Mouse (Mus musculus) liver, embryonic 11.5 days (tissue): ENCODE measurements around the gene Scaper. TPM values are rescaled to one million over a fixed set of nuclear protein-coding genes. Genes with fewer than 3 reads are reported as not detected.

ENCODE experiments used
- ATAC-seq: fragments of 200-750 bp; cut with Nextera tagmentation; replicated peaks from 2 replicates; pipeline ENCODE4 v1.8.0; 2017; ENCODE audit warnings: moderate number of reproducible peaks, mild to moderate bottlenecking, moderate TSS enrichment, moderate library complexity; ENCODE audit not compliant: low FRiP score
- DNase-seq: peaks from one replicate; pipeline ENCODE4 v3.0.0-alpha.2; 2017; ENCODE audit warnings: low spot score
- H3K27ac ChIP-seq: fragments of 300-500 bp; sonication (generic); 2 replicates; pipeline ENCODE4 v1.5.1; 2014; ENCODE audit warnings: mild to moderate bottlenecking, low read depth, low read length, control low read depth
- H3K27me3 ChIP-seq: fragments of 300-500 bp; sonication (generic); replicated peaks from 2 replicates; pipeline ENCODE4 v1.6.1; 2014; ENCODE audit warnings: low read length, mixed read lengths; ENCODE audit not compliant: control insufficient read depth, insufficient read depth
- H3K36me3 ChIP-seq: fragments of 300-500 bp; sonication (generic); 2 replicates; pipeline ENCODE4 v1.6.1; 2014; ENCODE audit warnings: mild to moderate bottlenecking, low read length, moderate library complexity, mixed read lengths; ENCODE audit not compliant: control insufficient read depth, insufficient read depth
- H3K4me1 ChIP-seq: fragments of 300-500 bp; sonication (generic); replicated peaks from 2 replicates; pipeline ENCODE4 v1.6.1; 2014; ENCODE audit warnings: low read length, mixed read lengths; ENCODE audit not compliant: control insufficient read depth, insufficient read depth
- H3K4me2 ChIP-seq: fragments of 300-500 bp; sonication (generic); 2 replicates; pipeline ENCODE4 v1.6.1; 2014; ENCODE audit warnings: mild to moderate bottlenecking, control low read depth, moderate library complexity
- H3K4me3 ChIP-seq: fragments of 300-500 bp; sonication (generic); 2 replicates; pipeline ENCODE4 v1.5.1; 2014; ENCODE audit warnings: low read depth, low read length, control low read depth
- H3K9ac ChIP-seq: fragments of 300-500 bp; sonication (generic); 2 replicates; pipeline ENCODE4 v1.6.1; 2014; ENCODE audit warnings: low read depth, low read length, control low read depth
- H3K9me3 ChIP-seq: fragments of 300-500 bp; sonication (generic); 2 replicates; pipeline ENCODE4 v1.6.1; 2016; ENCODE audit warnings: low read length, inconsistent platforms, mixed read lengths; ENCODE audit not compliant: control insufficient read depth
- WGBS: fragments of 180-500 bp; shearing (Covaris S2); extraction: QIAGEN DNeasy Blood & Tissue Kit; methylation state at CpG from one replicate; pipeline ENCODE4 v1.1.7; 2014; 5-methylcytosine and 5-hydroxymethylcytosine counted together
- polyA plus RNA-seq: library from polyadenylated mRNA; unstranded; fragments of >200 nt; fragmentation: Nextera tagmentation; extraction: Ambion mirVana; gene quantifications from 2 replicates; pipeline ENCODE4 v1.2.1, GENCODE M21; 2014

Gene Scaper
- polyA plus RNA-seq, 1 experiment from 2014 or later = 4.3 TPM

- WGBS = 2% methylated on average over 12 of the region's 12 CpGs
- Histone ChIP-seq H3K9me3 (no peaks in the 10 kb centered on the region), H3K9ac (no peak overlapping the region), H3K4me3 (peak overlapping the region; percentile 52), H3K4me1 (peaks cover 13% of the 10 kb centered on the region; the same call in 1 of the 2 replicates), H3K4me2 (peak overlapping the region; percentile 78), H3K27ac (no peak overlapping the region), H3K36me3 (no peaks in the 10 kb centered on the region), H3K27me3 (peaks cover 86% of the 10 kb centered on the region)
- no peak for DNase-seq
- no peak for ATAC-seq
These were observed 397.5 kb downstream of the Scaper start for GRCm38 (mm10) chr9:55540391-55540770.

GRCm38 (mm10) chr9:55539661-55540390, 398.1 kb downstream of the Scaper start:
- Histone ChIP-seq H3K9me3 (no peaks in the 10 kb centered on the region), H3K4me3 (peak overlapping the region; percentile 52; the same call in 1 of the 2 replicates), H3K27ac (no peak overlapping the region), H3K9ac (no peak overlapping the region), H3K4me1 (peaks cover 9% of the 10 kb centered on the region; the same call in 1 of the 2 replicates), H3K36me3 (no peaks in the 10 kb centered on the region), H3K4me2 (peak overlapping the region; percentile 78), H3K27me3 (peaks cover 81% of the 10 kb centered on the region)
- ATAC-seq = no peak
- 3% methylated on average over 31 of the region's 31 CpGs for WGBS
- no peak for DNase-seq

GRCm38 (mm10) chr9:55539006-55539405, 398.9 kb downstream of the Scaper start:
- ATAC-seq (no peak), DNase-seq (no peak)
- Histone ChIP-seq H3K9me3 (no peaks in the 10 kb centered on the region), H3K27me3 (peaks cover 73% of the 10 kb centered on the region), H3K27ac (no peak overlapping the region), H3K9ac (no peak overlapping the region), H3K4me3 (no peak overlapping the region), H3K36me3 (no peaks in the 10 kb centered on the region), H3K4me1 (peaks cover 9% of the 10 kb centered on the region; the same call in 1 of the 2 replicates), H3K4me2 (no peak overlapping the region)
- 13% methylated on average over 1 of the region's 1 CpGs for WGBS

GRCm38 (mm10) chr9:55538377-55538776, 399.5 kb downstream of the Scaper start, which contains the start of gene Isl2:
Isl2 (plus strand) TSS chr9:55538672.
- H3K4me1 ChIP-seq = peaks cover 9% of the 10 kb centered on the region; the same call in 1 of the 2 replicates
- peaks cover 66% of the 10 kb centered on the region for H3K27me3 ChIP-seq
- peak within 1 kb of the TSS; percentile 78 for H3K4me2 ChIP-seq
- no peak for DNase-seq
- H3K9ac ChIP-seq = no peak within 1 kb of the TSS
- 33% methylated on average over 4 of the region's 4 CpGs for WGBS
- H3K36me3 ChIP-seq = no peaks in the 10 kb centered on the region
- peak within 1 kb of the TSS; percentile 52; the same call in 1 of the 2 replicates for H3K4me3 ChIP-seq
- no peak within 1 kb of the TSS for H3K27ac ChIP-seq
- H3K9me3 ChIP-seq = no peaks in the 10 kb centered on the region
- ATAC-seq = no peak

- Histone ChIP-seq H3K9me3 (no peaks in the 10 kb centered on the region), H3K27me3 (peaks cover 42% of the 10 kb centered on the region), H3K36me3 (no peaks in the 10 kb centered on the region), H3K9ac (no peak overlapping the region), H3K27ac (no peak overlapping the region), H3K4me2 (no peak overlapping the region), H3K4me3 (no peak overlapping the region), H3K4me1 (no peaks in the 10 kb centered on the region)
- WGBS = 23% methylated on average over 3 of the region's 3 CpGs
- ATAC-seq (no peak), DNase-seq (no peak)
These were observed 402.0 kb downstream of the Scaper start for GRCm38 (mm10) chr9:55535907-55536306.

GRCm38 (mm10) chr9:55525716-55526115, 412.2 kb downstream of the Scaper start:
- H3K27ac ChIP-seq = no peak overlapping the region
- ATAC-seq (no peak), DNase-seq (no peak)
- no peak overlapping the region for H3K4me2 ChIP-seq
- H3K4me3 ChIP-seq = no peak overlapping the region
- no peak overlapping the region for H3K9ac ChIP-seq
- H3K27me3 ChIP-seq = no peaks in the 10 kb centered on the region
- WGBS = 28% methylated on average over 4 of the region's 4 CpGs
- no peaks in the 10 kb centered on the region for H3K36me3 ChIP-seq
- no peaks in the 10 kb centered on the region for H3K4me1 ChIP-seq
- H3K9me3 ChIP-seq = no peaks in the 10 kb centered on the region

GRCm38 (mm10) chr9:55512027-55512543, 425.8 kb downstream of the Scaper start, which contains the start of gene Etfa:
Etfa (minus strand) TSS chr9:55512243.
- Histone ChIP-seq H3K9me3 (no peaks in the 10 kb centered on the region), H3K27ac (peak within 1 kb of the TSS; percentile 88), H3K4me3 (peak within 1 kb of the TSS; percentile 79), H3K4me2 (peak within 1 kb of the TSS; percentile 76), H3K36me3 (no peaks in the 10 kb centered on the region), H3K4me1 (peaks cover 3% of the 10 kb centered on the region; the same call in 1 of the 2 replicates), H3K9ac (peak within 1 kb of the TSS; percentile 92), H3K27me3 (no peaks in the 10 kb centered on the region; the same call in none of the 2 replicates)
- WGBS = under 1% methylated on average over 44 of the region's 47 CpGs
- DNase-seq (peak; percentile 92), ATAC-seq (peak; percentile 99)

- ATAC-seq = peak; percentile 78
- peak; percentile 82 for DNase-seq
- Histone ChIP-seq H3K36me3 (no peaks in the 10 kb centered on the region), H3K4me1 (peaks cover 3% of the 10 kb centered on the region; the same call in 1 of the 2 replicates), H3K9ac (peak overlapping the region; percentile 92), H3K27me3 (no peaks in the 10 kb centered on the region; the same call in none of the 2 replicates), H3K27ac (peak overlapping the region; percentile 88), H3K4me3 (peak overlapping the region; percentile 79), H3K4me2 (peak overlapping the region; percentile 72), H3K9me3 (no peaks in the 10 kb centered on the region)
- WGBS = under 1% methylated on average over 32 of the region's 32 CpGs
These were observed 426.4 kb downstream of the Scaper start for GRCm38 (mm10) chr9:55511521-55511993.
